Mouse (Mus musculus) liver, adult 2 months (tissue): ENCODE results near the gene Rpusd2.

Experiments
- CTCF ChIP-seq: fragments of 200-500 bp; IDR thresholded peaks from 2 replicates; pipeline ENCODE4 v1.5.1; 2011; ENCODE audit warnings: low read depth, low read length, control low read depth
- POLR2A ChIP-seq: fragments of 200-500 bp; IDR thresholded peaks from 2 replicates; pipeline ENCODE4 v1.6.1; 2011; ENCODE audit warnings: low read length, control low read depth; ENCODE audit not compliant: insufficient read depth; ENCODE audit errors: extremely low read depth

- TF ChIP-seq POLR2A = no peak
- no peak for TF ChIP-seq CTCF
These were observed 15.1 kb upstream of the Rpusd2 start for GRCm38 (mm10) chr2:119019538-119019937.
